Mouse (Mus musculus) embryonic facial prominence, embryonic 15.5 days (tissue): ENCODE measurements around the gene Camk1g. TPM values are rescaled to one million over a fixed set of nuclear protein-coding genes. Genes with fewer than 3 reads are reported as not detected.

ENCODE experiments used
- ATAC-seq: fragments of 200-750 bp; cut with Nextera tagmentation; 2 replicates; pipeline ENCODE4 v1.8.0; 2017; ENCODE audit warnings: low read depth, moderate TSS enrichment; ENCODE audit not compliant: insufficient number of reproducible peaks, low FRiP score, low TSS enrichment
- H3K27ac ChIP-seq: fragments of 300-500 bp; sonication (generic); replicated peaks from 2 replicates; pipeline ENCODE4 v1.5.1; 2015; ENCODE audit warnings: mild to moderate bottlenecking, inconsistent platforms
- H3K27me3 ChIP-seq: fragments of 300-500 bp; sonication (generic); 2 replicates; pipeline ENCODE4 v1.6.1; 2015; ENCODE audit warnings: inconsistent platforms
- H3K36me3 ChIP-seq: fragments of 300-500 bp; sonication (generic); 2 replicates; pipeline ENCODE4 v1.6.1; 2015; ENCODE audit warnings: mild to moderate bottlenecking, inconsistent platforms
- H3K4me1 ChIP-seq: fragments of 300-500 bp; sonication (generic); 2 replicates; pipeline ENCODE4 v1.6.1; 2015; ENCODE audit warnings: inconsistent platforms
- H3K4me2 ChIP-seq: fragments of 300-500 bp; sonication (generic); replicated peaks from 2 replicates; pipeline ENCODE4 v1.6.1; 2015; ENCODE audit warnings: mild to moderate bottlenecking, inconsistent platforms
- H3K4me3 ChIP-seq: fragments of 300-500 bp; sonication (generic); replicated peaks from 2 replicates; pipeline ENCODE4 v1.5.1; 2015; ENCODE audit warnings: mild to moderate bottlenecking, inconsistent platforms
- H3K9ac ChIP-seq: fragments of 300-500 bp; sonication (generic); 2 replicates; pipeline ENCODE4 v1.6.1; 2015; ENCODE audit warnings: inconsistent platforms
- H3K9me3 ChIP-seq: fragments of 300-500 bp; sonication (generic); replicated peaks from 2 replicates; pipeline ENCODE4 v1.6.1; 2016; ENCODE audit warnings: inconsistent platforms
- WGBS: fragments of 180-500 bp; shearing (Covaris S2); methylation state at CpG from one replicate; pipeline ENCODE4 v1.1.7; 2015; 5-methylcytosine and 5-hydroxymethylcytosine counted together
- polyA plus RNA-seq: library from polyadenylated mRNA; unstranded; fragments of >200 nt; fragmentation: Nextera tagmentation; extraction: Ambion mirVana; gene quantifications from 2 replicates; pipeline ENCODE4 v1.2.1, GENCODE M21; 2015

Gene Camk1g
- polyA plus RNA-seq, 1 experiment from 2014 or later = 15.4 TPM

DNA sequence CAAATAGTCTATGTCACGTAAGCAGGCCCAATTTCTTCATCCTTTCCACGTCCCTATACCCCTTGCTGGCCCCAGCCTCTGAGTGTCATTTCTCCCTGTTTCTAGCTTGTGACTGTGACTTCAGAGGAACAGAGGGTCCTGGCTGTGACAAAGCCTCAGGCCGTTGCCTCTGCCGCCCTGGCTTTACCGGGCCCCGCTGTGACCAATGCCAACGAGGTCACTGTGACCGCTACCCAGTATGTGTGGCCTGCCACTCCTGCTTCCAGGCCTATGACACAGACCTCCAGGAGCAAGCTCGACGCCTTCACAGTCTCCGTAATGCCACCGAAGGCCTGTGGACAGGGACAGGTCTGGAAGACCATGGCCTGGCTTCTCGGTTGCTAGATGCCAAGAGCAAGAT lies 38.1 kb downstream of the Camk1g start:
- no peak for ATAC-seq
- H3K36me3 ChIP-seq = no peaks in the 10 kb centered on the region
- 85% methylated on average over 13 of the region's 13 CpGs for WGBS

DNA sequence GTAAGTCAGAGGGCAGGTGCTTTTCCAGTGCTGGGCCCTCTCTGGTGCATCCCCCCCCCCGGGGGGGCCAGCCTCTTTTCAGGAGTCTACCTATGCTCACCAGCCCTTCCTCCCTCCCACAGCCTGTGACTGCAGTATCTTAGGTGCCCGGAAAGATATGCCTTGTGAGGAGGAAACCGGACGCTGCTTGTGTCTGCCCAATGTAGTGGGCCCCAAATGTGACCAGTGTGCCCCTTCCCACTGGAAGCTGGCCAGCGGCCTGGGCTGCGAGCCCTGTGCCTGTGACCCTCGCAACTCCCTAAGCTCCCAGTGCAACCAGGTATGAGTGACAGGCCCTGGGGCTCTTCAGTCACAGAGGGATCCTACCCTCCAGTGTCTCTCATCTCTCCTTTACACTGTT lies 39.5 kb downstream of the Camk1g start:
- Histone ChIP-seq H3K4me2 (no peak overlapping the region), H3K9ac (no peak overlapping the region), H3K4me3 (no peak overlapping the region), H3K36me3 (no peaks in the 10 kb centered on the region), H3K4me1 (0 out of 2 replicates have a peak, but pooled peaks cover 3% of the 10 kb centered on the region), H3K27ac (no peak overlapping the region), H3K27me3 (no peaks in the 10 kb centered on the region), H3K9me3 (no peaks in the 10 kb centered on the region)
- WGBS = 80% methylated on average over 7 of the region's 7 CpGs
- no peak for ATAC-seq

More for the DNA sequence above, 38.1 kb downstream of the Camk1g start:
- Histone ChIP-seq H3K27me3 (no peaks in the 10 kb centered on the region), H3K9me3 (no peaks in the 10 kb centered on the region), H3K27ac (no peak overlapping the region), H3K9ac (no peak overlapping the region), H3K4me1 (0 out of 2 replicates have a peak, but pooled peaks cover 3% of the 10 kb centered on the region), H3K4me2 (no peak overlapping the region), H3K4me3 (no peak overlapping the region)

DNA sequence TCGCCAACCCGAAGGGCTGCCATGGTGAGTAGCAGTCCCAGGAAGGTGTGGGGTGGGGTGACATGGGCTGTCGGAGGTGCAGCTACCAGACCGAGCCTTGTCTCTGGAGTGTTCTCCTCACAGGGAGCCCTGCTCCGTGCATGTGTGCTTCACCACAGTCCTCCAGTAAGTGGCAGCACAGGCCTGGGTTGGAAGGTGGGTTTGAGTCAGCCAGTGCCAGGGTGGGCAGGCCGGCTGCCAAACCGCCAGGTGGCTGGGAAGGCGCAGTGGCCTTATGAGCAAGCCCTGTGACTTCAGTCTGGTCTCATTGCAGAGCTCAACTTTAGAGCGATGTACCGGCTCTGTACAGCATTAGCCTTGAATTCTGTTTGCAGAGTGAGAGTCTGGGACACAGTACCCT lies 39.9 kb downstream of the Camk1g start:
- no peaks in the 10 kb centered on the region for H3K27me3 ChIP-seq
- 38% methylated on average over 10 of the region's 10 CpGs for WGBS
- H3K4me2 ChIP-seq = no peak overlapping the region
- no peaks in the 10 kb centered on the region for H3K36me3 ChIP-seq
- H3K27ac ChIP-seq = no peak overlapping the region
- peak; percentile 69 for ATAC-seq
- H3K9ac ChIP-seq = no peak overlapping the region
- 0 out of 2 replicates have a peak, but pooled peaks cover 3% of the 10 kb centered on the region for H3K4me1 ChIP-seq
- H3K9me3 ChIP-seq = no peaks in the 10 kb centered on the region
- no peak overlapping the region for H3K4me3 ChIP-seq

DNA sequence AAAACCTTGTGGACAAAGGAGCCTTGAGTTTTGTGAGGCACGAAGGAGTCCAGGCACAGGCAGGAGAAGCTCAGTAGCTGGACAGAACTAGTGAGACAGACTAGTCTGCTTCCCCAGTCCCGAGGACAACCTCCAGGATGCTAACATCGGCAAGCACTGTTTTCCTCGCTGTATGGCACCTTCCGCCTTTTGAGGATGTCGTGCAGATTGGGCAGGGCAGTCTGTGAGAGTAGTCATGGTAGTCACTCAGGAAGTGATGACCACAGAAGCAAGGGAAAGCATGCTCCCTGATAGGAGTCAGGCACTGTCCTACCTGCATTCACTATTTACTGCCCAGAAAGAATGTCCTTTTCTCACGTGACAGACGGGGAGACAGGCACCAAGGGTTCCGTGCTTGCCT lies 40.5 kb downstream of the Camk1g start:
- H3K4me2 ChIP-seq = no peak overlapping the region
- no peak overlapping the region for H3K9ac ChIP-seq
- no peaks in the 10 kb centered on the region for H3K4me1 ChIP-seq
- H3K27me3 ChIP-seq = no peaks in the 10 kb centered on the region
- WGBS = 80% methylated on average over 9 of the region's 9 CpGs
- no peaks in the 10 kb centered on the region for H3K9me3 ChIP-seq
- no peak overlapping the region for H3K4me3 ChIP-seq
- ATAC-seq = no peak
- no peak overlapping the region for H3K27ac ChIP-seq
- no peaks in the 10 kb centered on the region for H3K36me3 ChIP-seq

DNA sequence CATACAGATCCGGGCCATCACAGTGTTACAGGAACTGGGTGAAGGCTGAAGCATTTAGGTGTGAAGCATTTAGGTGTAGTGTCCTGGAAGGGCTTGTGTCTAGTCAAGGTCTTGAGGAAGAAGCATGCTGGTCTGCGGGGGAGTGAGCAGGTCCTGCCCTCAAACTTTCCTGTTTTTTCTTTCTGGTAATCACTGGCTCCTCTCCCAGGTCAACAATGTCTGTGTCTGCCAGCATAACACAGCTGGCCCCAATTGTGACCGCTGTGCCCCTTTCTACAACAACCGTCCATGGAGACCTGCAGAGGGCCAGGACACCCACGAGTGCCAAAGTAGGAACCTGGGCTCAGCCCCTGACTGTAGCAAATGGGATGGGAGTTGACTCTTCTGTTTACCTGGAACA lies 42.4 kb downstream of the Camk1g start:
- H3K27ac ChIP-seq = no peak overlapping the region
- ATAC-seq = no peak
- no peaks in the 10 kb centered on the region for H3K36me3 ChIP-seq
- no peak overlapping the region for H3K9ac ChIP-seq
- H3K27me3 ChIP-seq = no peaks in the 10 kb centered on the region
- WGBS = 73% methylated on average over 5 of the region's 5 CpGs
- no peaks in the 10 kb centered on the region for H3K4me1 ChIP-seq
- H3K4me3 ChIP-seq = no peak overlapping the region
- no peak overlapping the region for H3K4me2 ChIP-seq
- no peaks in the 10 kb centered on the region for H3K9me3 ChIP-seq

DNA sequence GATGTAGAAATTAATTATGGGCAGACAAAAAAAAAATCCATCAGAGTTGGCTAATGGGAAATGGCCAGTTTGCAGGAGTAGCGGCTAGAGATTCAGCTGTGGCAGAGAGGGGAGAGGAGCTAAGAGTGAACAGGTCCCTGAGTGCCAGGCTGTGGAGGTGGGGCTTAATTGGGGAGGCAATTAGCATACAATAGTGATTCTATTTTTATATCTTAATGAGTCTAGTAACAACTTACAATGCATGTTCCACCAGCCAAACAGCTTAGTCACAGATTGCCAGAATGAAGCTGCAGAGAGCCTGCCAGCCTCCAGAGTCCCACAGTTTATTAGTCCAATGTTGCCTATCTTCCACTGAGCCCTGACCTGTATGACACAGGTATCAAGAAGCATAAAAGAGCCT lies 42.9 kb downstream of the Camk1g start:
- no peaks in the 10 kb centered on the region for H3K27me3 ChIP-seq
- no peak for ATAC-seq
- no peaks in the 10 kb centered on the region for H3K9me3 ChIP-seq
- H3K27ac ChIP-seq = no peak overlapping the region
- no peak overlapping the region for H3K9ac ChIP-seq
- no peak overlapping the region for H3K4me2 ChIP-seq
- 81% methylated on average over 1 of the region's 1 CpGs for WGBS
- no peaks in the 10 kb centered on the region for H3K36me3 ChIP-seq
- no peak overlapping the region for H3K4me3 ChIP-seq
- no peaks in the 10 kb centered on the region for H3K4me1 ChIP-seq

DNA sequence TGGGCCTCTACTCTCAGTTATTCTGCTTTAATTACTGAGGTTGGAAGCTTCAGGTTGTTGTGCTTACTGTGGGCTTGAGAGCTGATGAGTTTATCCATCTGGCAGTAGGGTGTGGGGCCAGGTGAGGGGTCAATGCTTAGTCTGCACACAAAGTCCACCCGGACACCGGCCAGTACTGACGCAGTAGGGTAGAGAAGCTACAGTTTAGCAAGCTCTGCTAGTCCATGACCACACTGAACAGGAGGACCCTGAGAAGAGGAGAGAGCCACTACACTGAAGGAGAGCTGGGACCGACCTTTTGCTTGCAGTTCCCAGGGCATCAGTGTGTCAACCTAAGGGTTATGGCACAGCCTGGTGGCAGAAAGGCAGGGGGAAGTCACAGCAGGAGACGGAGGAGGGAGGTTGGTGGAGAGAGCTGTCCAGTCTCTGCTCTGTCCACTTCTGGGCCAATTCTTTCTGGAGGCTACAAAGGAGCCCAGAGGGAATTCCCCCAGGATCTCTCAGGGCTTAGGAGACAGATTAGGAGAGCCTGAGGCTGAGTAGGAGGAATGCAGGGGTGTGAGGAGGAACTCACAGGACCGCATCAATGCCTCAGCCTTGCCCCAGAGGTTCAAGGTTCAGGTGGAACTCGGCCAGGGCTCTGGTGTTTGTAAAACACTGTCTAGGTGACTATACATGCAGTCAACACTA lies 43.5 kb downstream of the Camk1g start:
- no peaks in the 10 kb centered on the region for H3K9me3 ChIP-seq
- WGBS = 72% methylated on average over 7 of the region's 7 CpGs
- no peak overlapping the region for H3K27ac ChIP-seq
- H3K27me3 ChIP-seq = no peaks in the 10 kb centered on the region
- H3K36me3 ChIP-seq = no peaks in the 10 kb centered on the region
- H3K4me1 ChIP-seq = no peaks in the 10 kb centered on the region
- ATAC-seq = no peak
- no peak overlapping the region for H3K9ac ChIP-seq
- H3K4me3 ChIP-seq = no peak overlapping the region
- H3K4me2 ChIP-seq = no peak overlapping the region

DNA sequence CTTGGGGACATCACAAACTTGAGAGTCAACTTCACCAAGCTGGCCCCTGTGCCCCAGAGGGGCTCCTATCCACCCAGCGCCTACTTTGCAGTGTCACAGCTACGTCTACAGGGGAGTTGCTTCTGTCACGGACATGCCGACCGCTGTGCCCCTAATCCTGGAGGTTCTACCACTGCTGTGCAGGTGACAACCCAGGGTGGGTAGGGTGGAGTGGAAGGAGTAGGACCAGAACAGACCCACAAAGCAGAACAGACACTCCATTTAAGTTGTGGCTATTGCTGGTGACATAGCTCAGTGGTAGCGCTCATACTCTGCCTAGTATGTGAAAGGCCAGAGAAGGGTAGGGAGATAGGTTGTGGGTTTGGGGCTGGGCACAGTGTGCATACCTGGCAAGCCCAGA lies 44.2 kb downstream of the Camk1g start:
- no peaks in the 10 kb centered on the region for H3K4me1 ChIP-seq
- H3K4me2 ChIP-seq = no peak overlapping the region
- H3K36me3 ChIP-seq = no peaks in the 10 kb centered on the region
- H3K4me3 ChIP-seq = no peak overlapping the region
- no peaks in the 10 kb centered on the region for H3K9me3 ChIP-seq
- H3K27ac ChIP-seq = no peak overlapping the region
- WGBS = 89% methylated on average over 6 of the region's 6 CpGs
- no peak overlapping the region for H3K9ac ChIP-seq
- no peaks in the 10 kb centered on the region for H3K27me3 ChIP-seq
- ATAC-seq = no peak

DNA sequence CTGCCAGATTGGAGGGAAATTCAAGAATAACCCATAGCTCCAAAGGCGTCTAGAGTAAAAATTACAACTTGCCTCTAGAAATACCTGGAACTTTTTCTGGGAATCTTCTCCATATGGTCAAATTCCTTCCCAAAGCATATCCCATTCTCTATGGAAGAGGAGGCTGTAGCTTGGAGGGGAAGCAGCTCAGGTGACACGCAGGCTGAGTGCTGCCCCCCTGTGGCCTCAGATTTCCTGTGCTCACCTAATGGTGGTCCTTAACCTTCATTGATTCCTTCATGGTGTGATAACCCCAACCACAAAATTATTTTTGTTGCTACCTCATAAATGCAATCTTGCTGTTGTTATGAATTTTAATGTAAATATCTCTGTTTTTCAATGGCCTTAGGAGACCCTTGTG lies 45.9 kb downstream of the Camk1g start:
- no peak for ATAC-seq
- Histone ChIP-seq H3K9me3 (no peaks in the 10 kb centered on the region), H3K4me2 (no peak overlapping the region)

DNA sequence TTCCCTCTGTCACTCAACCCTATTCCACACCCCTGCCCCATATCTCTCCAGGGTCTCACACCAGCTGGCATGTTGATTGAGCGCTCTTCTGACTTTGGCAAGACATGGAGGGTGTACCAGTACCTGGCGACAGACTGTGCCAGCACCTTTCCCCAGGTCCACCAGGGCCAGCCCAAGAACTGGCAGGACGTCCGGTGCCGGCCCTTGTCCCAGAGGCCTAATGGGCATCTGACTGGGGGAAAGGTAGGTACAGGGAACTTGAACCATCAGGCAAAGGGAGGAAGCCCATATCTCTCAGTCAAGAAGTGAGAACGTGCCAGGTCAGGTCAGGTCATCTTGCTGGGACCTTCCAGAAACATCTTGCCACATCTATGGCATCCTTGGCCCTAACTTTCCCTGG lies 46.4 kb downstream of the Camk1g start:
- H3K4me3 ChIP-seq = no peak overlapping the region
- no peaks in the 10 kb centered on the region for H3K4me1 ChIP-seq
- no peak overlapping the region for H3K4me2 ChIP-seq
- H3K36me3 ChIP-seq = no peaks in the 10 kb centered on the region
- H3K9me3 ChIP-seq = no peaks in the 10 kb centered on the region
- no peaks in the 10 kb centered on the region for H3K27me3 ChIP-seq
- WGBS = 93% methylated on average over 6 of the region's 6 CpGs
- no peak for ATAC-seq
- H3K27ac ChIP-seq = no peak overlapping the region
- no peak overlapping the region for H3K9ac ChIP-seq

More for the DNA sequence above, 45.9 kb downstream of the Camk1g start:
- no peaks in the 10 kb centered on the region for H3K27me3 ChIP-seq
- H3K36me3 ChIP-seq = no peaks in the 10 kb centered on the region
- H3K9ac ChIP-seq = no peak overlapping the region
- no peak overlapping the region for H3K27ac ChIP-seq
- H3K4me3 ChIP-seq = no peak overlapping the region
- WGBS = 37% methylated on average over 2 of the region's 2 CpGs
- H3K4me1 ChIP-seq = no peaks in the 10 kb centered on the region

DNA sequence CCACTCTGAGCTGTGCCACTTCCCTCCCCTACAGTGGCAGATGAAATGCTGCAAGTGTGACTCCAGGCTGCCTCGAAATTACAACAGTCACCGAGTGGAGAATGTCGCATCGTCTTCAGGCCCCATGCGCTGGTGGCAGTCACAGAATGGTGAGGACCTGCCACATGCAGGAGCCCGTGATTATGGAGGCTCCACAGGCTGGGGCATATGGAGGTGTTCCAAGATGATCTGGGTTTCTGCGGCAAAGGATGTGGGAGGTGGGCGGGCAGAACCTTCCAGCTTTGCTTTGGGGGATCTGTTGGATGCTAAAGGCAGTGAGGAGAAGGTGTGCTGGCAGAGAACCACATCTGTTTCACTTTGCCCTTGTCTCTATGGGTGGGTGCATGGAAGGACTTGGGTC lies 49.7 kb downstream of the Camk1g start:
- no peak overlapping the region for H3K27ac ChIP-seq
- H3K27me3 ChIP-seq = no peaks in the 10 kb centered on the region
- no peak overlapping the region for H3K4me3 ChIP-seq
- H3K4me2 ChIP-seq = no peak overlapping the region
- H3K4me1 ChIP-seq = 0 out of 2 replicates have a peak, but pooled peaks cover 5% of the 10 kb centered on the region
- WGBS = 87% methylated on average over 8 of the region's 8 CpGs
- no peak overlapping the region for H3K9ac ChIP-seq
- no peaks in the 10 kb centered on the region for H3K36me3 ChIP-seq
- H3K9me3 ChIP-seq = no peaks in the 10 kb centered on the region
- no peak for ATAC-seq

DNA sequence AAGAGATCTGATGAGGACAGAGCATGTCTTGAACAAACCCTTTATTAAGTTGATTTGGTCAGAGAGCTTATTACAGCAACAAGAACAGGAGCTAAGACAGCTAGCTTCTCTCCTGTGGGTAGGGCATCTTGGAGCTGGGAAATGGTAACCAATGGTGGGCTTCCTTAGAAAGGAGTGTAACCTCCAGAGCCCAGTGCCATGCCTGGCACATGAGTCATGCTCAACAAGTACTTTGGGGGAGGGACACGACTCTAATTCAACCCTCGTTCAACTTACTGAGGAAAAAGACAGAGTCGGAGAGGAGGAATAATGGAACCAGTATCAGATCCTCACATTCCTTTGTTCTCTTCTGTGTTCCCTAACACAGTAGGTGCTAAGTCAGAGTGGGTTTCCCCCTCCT lies 50.4 kb downstream of the Camk1g start:
- Histone ChIP-seq H3K27ac (no peak overlapping the region), H3K4me3 (no peak overlapping the region), H3K36me3 (no peaks in the 10 kb centered on the region), H3K4me1 (0 out of 2 replicates have a peak, but pooled peaks cover 5% of the 10 kb centered on the region), H3K27me3 (no peaks in the 10 kb centered on the region), H3K9ac (no peak overlapping the region), H3K4me2 (no peak overlapping the region), H3K9me3 (no peaks in the 10 kb centered on the region)
- ATAC-seq = no peak
- 60% methylated on average over 3 of the region's 3 CpGs for WGBS
